Mouse (Mus musculus) retina, adult 2 months (tissue): ENCODE measurements around the gene Insrr.
A peak's percentile ranks its signal among the peaks of the same experiment; 100 is the strongest.
"Not testable (repeated sequence)": the region's sequence is repeated elsewhere in the genome, so short reads cannot be mapped to it uniquely, and the experiment has no call there.

Experiments used
- DNase-seq: peaks from one replicate; pipeline ENCODE4 v3.0.0-alpha.2; 2012; ENCODE audit warnings: low read depth, low spot score

Insrr gene

DNA sequence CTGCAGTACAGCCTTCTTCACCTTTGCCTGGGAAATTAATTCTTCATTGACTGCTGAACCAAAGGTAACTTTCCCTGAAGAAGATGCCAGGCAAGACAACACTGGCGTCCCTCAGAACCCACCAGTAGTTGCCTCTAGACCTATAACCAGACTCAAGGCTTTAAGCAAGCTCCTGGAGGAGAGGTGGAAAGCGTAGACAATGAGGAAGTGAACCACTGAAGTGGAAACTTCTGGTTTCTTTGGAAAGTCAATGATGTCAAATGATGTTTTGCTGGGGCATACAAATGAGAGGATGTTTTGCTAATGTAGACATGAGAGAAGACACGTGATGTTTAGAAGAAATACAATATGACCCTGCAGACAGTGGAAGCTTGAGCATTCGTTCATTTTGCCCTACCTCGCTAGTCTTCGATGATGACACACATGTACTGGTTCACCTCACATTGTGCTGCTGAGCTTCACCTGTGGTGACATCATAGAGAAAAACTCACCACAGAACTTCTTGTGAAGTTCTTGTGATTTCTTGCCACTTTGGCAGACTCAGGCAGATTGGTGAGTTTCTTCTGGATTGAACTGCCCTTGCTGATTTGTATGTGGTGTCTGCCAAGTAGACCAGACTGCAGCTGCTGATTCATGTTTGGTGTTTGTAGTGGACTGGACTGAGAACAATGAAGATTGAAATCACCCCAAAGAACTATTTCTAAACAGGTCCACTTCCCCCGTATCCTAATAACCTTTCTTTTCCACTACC, 35.5 kb downstream of the Insrr start:
- DNase-seq = no peak

DNA sequence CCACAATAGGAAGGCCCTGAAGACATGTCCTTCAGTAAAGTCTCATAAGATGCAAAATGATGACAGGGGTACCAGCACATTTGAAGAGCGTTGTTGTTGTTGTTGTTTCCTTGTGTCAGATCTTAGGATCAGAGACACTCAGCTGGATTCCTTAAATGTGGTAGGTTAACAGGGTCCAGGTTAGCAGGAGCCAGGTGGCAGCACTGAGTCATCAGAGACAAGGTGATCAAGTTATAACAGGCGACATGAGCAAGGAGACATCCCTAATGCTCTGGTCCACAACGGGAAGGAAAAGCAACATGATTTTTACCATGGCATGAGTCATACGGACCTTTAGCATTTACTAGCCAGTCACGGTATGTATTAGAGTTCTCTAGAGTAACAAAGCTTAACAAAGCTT, 36.7 kb downstream of the Insrr start:
- no peak for DNase-seq

DNA sequence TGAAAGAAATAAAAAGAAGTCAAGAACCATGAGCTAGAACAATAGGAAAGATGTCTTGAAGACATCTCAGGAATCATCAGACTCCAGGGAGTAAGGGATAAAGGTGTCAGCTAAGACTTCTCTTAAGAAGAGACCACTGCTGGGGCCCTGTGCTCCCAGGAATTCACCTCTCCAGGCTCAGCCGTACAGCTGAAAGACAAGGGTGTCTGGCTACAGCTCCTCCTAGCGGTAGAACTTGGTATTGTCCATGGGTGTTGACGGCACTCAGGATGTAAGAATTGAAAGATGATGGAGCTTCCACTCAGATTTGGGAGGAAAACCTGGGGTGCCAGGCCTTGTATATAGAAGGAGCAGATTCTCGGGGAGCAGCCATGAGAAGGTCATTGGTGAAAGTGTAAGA, 41.9 kb downstream of the Insrr start:
- peak; percentile 52 for DNase-seq

DNA sequence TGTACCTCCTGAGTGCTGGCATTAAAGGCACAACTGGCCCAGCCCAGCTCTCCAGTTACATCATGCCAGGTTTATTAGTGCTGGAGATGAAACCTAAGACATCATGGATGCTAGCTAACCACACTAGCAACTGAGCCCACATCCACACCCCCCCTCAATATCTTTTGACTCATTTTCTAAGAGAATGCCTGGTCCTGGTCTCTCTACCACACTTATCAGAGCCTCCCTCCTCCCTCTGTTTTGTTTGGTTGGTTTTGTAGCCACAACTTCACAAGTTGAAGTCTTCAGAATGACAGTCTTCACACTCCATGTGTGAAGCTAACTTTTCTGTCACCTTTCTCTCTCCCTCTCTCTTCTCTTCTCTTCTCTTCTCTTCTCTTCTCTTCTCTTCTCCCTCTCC, 44.1 kb downstream of the Insrr start:
- no peak for DNase-seq

DNA sequence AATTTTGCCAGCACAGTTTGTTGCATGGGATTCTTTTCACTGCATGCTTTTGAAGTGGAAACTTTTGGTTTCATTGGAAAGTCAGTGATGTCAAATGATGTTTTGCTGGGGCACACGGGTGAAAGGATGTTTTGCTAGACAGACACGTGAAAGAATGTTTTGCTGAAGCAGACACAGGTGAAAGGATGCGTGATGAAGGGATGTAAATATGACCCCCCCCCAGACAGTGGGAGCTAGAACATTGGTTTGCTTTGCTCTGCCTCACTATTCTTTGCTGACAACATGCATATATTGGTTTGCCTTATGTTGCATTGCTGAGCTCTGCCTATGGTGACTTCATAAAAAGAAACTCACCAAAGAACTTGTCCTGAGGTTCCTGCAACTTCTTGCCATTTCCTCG, 48.2 kb downstream of the Insrr start:
- DNase-seq = no peak

GRCm38 (mm10) chr3:87846186-87846585, 49.4 kb downstream of the Insrr start:
- no peak for DNase-seq

GRCm38 (mm10) chr3:87846650-87847110, 49.9 kb downstream of the Insrr start, which contains the start of gene Sh2d2a:
Gene Sh2d2a (plus strand): TSS chr3:87846755.
- no peak for DNase-seq

DNA sequence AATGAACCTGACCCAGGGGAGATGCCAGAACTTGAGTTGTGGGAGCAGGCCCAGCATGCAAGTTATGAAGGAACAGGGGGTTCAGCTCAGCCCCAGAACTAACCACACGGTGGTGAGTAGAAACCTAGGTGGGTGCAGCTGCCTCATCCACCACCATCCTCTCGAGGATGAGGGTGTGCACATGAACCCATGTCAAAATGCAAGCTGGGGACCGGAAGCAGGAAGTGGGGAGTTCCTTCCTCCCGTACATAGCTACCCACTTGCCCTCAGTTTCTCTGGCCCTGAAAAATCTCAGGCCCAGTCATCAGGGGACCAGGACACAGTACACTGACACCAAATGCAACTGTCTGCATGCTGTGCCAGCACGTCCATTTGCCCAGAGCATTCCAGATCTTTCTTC, 50.9 kb downstream of the Insrr start:
- no peak for DNase-seq

- no peak for DNase-seq
Measured at GRCm38 (mm10) chr3:87849117-87849516, 52.4 kb downstream of the Insrr start.

DNA sequence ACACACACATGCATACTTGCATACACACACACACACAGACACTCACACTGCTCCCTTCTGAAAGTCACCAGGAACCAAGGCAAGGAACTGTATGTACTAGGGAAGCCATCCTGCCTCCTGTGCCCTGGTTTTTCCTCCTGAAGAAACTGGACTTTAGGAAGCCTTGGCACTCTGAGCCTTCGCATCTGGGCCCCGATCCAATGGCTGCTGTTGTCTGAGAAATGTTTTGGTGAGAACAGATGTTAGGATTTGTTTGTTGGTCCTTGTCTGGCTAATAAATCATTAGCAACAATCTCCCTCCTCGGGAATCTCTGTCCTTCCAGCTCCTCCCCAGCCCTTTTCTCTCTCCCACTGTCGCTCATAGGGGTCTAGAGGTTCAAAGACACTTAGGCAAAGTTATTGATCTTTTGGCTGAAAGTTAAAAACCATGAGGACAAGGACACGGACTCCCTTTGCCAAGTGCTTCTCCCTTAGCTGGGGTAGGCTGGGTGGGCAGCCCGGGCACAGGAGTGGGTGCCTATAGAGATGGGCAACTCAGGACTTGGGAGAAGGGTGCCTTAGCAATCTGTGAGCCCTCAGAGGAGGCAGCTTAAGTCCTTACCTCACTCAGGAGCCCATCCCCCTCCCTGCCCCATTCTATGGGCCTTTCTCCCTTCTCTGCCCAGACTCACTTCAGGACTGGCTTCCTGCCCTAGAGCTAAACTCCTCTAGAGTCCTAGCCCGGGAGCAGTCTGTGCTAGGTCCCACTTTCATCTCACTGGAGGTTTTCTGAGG, 58.2 kb downstream of the Insrr start:
- no peak for DNase-seq

- no peak for DNase-seq
Measured at GRCm38 (mm10) chr3:87855936-87856335, 59.2 kb downstream of the Insrr start.

DNA sequence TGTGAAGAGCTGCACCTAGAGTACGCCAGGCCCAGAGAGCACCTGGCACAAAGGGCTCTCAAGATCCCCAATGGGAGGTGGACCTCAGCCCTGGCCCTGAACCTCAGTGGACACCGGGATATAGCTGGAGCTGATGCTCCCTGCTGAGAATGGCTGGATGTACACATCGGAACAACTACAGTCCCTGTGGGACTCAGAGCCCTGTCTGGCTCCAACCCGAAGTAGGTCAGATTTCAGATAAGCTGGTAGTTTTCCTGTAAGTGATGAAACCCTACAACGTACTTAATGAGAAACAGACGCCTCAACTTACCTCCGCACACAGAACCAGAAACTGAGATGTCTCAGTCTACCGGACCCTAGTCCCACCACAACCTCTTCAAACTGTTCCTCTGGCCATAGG, 60.9 kb downstream of the Insrr start:
- DNase-seq = no peak

DNA sequence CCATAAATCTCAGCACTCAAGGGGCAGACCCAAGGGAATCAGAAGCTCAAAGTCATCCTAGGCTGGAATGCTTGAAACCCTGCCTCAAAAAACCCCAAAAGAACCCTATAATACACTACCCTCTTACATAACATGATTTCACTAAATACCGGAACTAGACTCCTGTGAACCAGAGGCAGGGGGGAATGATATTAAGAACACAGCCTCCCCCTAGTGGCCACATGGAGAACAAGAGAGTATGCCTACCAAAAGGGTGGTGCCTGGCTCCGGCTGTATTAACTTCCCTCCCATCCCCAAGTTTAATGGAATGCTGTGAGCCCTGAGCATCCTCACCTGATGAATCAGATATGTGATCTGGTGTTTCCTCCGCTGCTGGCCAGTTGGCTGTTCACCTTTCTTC, 63.1 kb downstream of the Insrr start:
- peak; percentile 50 for DNase-seq

- not testable (repeated sequence) for DNase-seq
Measured at GRCm38 (mm10) chr3:87864111-87864510, 67.4 kb downstream of the Insrr start.
